Mouse (Mus musculus) layer of hippocampus, postnatal 10 days (tissue): ENCODE results near the gene Fam19a4. TPM values are rescaled to one million over a fixed set of nuclear protein-coding genes. Genes with fewer than 3 reads are reported as not detected.

Experiments used
- DNase-seq, 2 experiments: peaks; one replicate each; pipeline ENCODE4 v3.0.0; 2021; ENCODE audit warnings: low spot score in 2 of 2
- long read RNA-seq: library from polyadenylated mRNA; stranded (forward); transcript quantifications from one replicate; pipeline ENCODE4 v2.0.0, GENCODE M21; 2023
- total RNA-seq, 2 experiments: library from RNA; stranded (reverse); gene quantifications; 2 replicates each; pipeline ENCODE4 v1.2.3; 2021

Gene Fam19a4
- under 1 TPM; 0.33 to 0.55 TPM for total RNA-seq
- long read RNA-seq, partial matches to known transcripts, result 1 of 2 reads
- long read RNA-seq, other reads (novel, unspliced or antisense), result 1 of 2 reads

- DNase-seq, result peak in 1 of 2 experiments; percentile 25
Measured at GRCm38 (mm10) chr6:97060074-97060681, at the start of gene Fam19a4. Gene Fam19a4, minus strand, starts transcription at chr6:97060413.

- peak; percentile 47 to 67 for DNase-seq
Measured at GRCm38 (mm10) chr6:97106777-97107176, 46.6 kb upstream of the Fam19a4 start.

- DNase-seq, result no peak
Measured at GRCm38 (mm10) chr6:97106106-97106505, 45.9 kb upstream of the Fam19a4 start.

- DNase-seq, result peak in 1 of 2 experiments; percentile 18
Measured at GRCm38 (mm10) chr6:97104264-97104852, 44.1 kb upstream of the Fam19a4 start.

GRCm38 (mm10) chr6:97101958-97102702 lies 41.9 kb upstream of the Fam19a4 start:
- no peak for DNase-seq

- DNase-seq, result no peak
Measured at GRCm38 (mm10) chr6:97101190-97101957, 41.2 kb upstream of the Fam19a4 start.

- DNase-seq, result no peak
Measured at GRCm38 (mm10) chr6:97082336-97082735, 22.1 kb upstream of the Fam19a4 start.

GRCm38 (mm10) chr6:97080016-97080415 lies 19.8 kb upstream of the Fam19a4 start:
- no peak for DNase-seq

GRCm38 (mm10) chr6:97059599-97059998 lies 614 bp downstream of the Fam19a4 start:
- no peak for DNase-seq

- peak; percentile 16 to 19 for DNase-seq
Measured at GRCm38 (mm10) chr6:97052196-97052770, 7.9 kb downstream of the Fam19a4 start.

GRCm38 (mm10) chr6:97048403-97048802 lies 11.8 kb downstream of the Fam19a4 start:
- no peak for DNase-seq

- DNase-seq, result no peak
Measured at GRCm38 (mm10) chr6:97046541-97046940, 13.7 kb downstream of the Fam19a4 start.

GRCm38 (mm10) chr6:97027110-97027677 lies 33.0 kb downstream of the Fam19a4 start:
- no peak for DNase-seq

- no peak for DNase-seq
Measured at GRCm38 (mm10) chr6:97019323-97019722, 40.9 kb downstream of the Fam19a4 start.

GRCm38 (mm10) chr6:97016711-97017110 lies 43.5 kb downstream of the Fam19a4 start:
- DNase-seq, result no peak

GRCm38 (mm10) chr6:97016018-97016417 lies 44.2 kb downstream of the Fam19a4 start:
- DNase-seq, result no peak

GRCm38 (mm10) chr6:97006513-97007094 lies 53.6 kb downstream of the Fam19a4 start:
- peak; percentile 70 to 76 for DNase-seq

- DNase-seq, result peak; percentile 62 to 73
Measured at GRCm38 (mm10) chr6:97005038-97005437, 55.2 kb downstream of the Fam19a4 start.

GRCm38 (mm10) chr6:96995556-96996159 lies 64.6 kb downstream of the Fam19a4 start:
- no peak for DNase-seq

GRCm38 (mm10) chr6:96991741-96992140 lies 68.5 kb downstream of the Fam19a4 start:
- no peak for DNase-seq
